Mouse (Mus musculus): ENCODE data around the gene Slx4ip. TPM values are rescaled to one million over a fixed set of nuclear protein-coding genes. Genes with fewer than 3 reads are reported as not detected.
A peak's percentile ranks its signal among the peaks of the same experiment; 100 is the strongest.

The Slx4ip gene
- total and polyA plus RNA-seq, 3 experiments = 1.3 to 2.5 TPM; not detected in 1

DNA sequence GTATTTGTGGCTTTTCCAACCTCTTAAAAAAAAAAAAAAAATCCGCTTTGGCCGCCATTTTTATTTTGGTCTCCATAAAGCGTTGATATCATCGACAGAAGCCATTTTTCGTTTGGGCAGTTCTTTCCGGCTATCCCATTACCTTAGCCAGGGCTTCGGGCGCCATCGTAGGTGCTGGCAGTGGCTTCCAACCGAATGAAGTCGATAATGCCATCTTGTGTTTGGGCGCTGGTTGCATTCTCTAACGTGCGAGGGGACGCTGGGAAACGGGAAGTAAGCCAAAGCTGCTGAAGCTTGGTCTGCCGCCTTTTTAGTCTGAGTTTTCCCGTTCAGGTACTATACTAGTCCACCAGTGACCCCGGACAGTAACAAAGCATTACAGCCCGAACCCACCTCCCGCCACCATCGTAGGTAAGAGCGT, 943 bp downstream of the Slx4ip start (continued):
- TF ChIP-seq POLR2A (IDR thresholded peaks at IDR 0.05; ENCODE audit: control insufficient read depth in 1 of 2, insufficient read depth in 1 of 2, low read depth in 1 of 2, low read length in 2 of 2, poor library complexity in 1 of 2) (peak; percentile 58 to 80; a peak in 3 of 4 replicates), E2F4 (IDR thresholded peaks at IDR 0.05; ENCODE audit: borderline replicate concordance, low read depth, low read length) (no peak)

DNA sequence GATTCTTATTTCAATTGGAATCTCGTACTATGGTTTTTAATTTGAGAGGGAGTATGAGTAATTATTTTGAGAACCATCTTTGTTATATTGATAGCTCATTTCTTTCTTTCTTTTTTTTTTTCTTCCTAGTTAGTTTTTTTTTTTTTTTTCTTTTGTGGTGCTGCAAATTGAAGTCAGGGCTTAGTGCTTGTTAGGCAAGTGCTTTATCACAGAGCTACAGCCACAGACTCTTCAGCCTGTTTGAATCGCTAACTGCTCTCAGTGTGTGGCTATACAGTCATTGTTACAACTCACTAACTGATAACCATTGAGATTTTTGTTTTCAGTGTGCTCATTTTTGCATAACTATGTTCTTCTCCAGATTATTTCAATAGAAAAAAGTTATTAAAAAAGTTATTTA, 3.5 kb downstream of the Slx4ip start:
- Histone ChIP-seq H3K36me3 (ENCODE audit: control insufficient read depth in 1 of 2, insufficient read depth in 2 of 2, low read length in 2 of 2) (peaks cover 0 to 21% of the 10 kb centered on the region in 2 experiments; a peak in 2 of 4 replicates), H3K9me3 (replicated peaks; ENCODE audit: insufficient read depth, low read length) (no peaks in the 10 kb centered on the region), H3K4me1 (ENCODE audit: control insufficient read depth in 1 of 2, insufficient read depth in 2 of 2, low read length in 2 of 2) (peaks cover 2 to 11% of the 10 kb centered on the region in 2 experiments; a peak in 3 of 4 replicates), H3K27ac (ENCODE audit: control insufficient read depth, low read depth, low read length) (no peak overlapping the region), H3K27me3 (ENCODE audit: control insufficient read depth in 1 of 2, insufficient read depth in 2 of 2, low read length in 2 of 2) (no peaks in the 10 kb centered on the region), H3K9ac (ENCODE audit: control insufficient read depth, low read depth, low read length, poor library complexity, severe bottlenecking) (no peak overlapping the region), H3K79me2 (ENCODE audit: control insufficient read depth, insufficient read depth, low read length, poor library complexity) (peaks cover 14% of the 10 kb centered on the region), H3K4me3 (ENCODE audit: control insufficient read depth in 1 of 2, insufficient read depth in 1 of 2, low read depth in 2 of 2, low read length in 2 of 2) (no peak overlapping the region)
- DNase-seq (ENCODE audit: low read depth, low spot score) = peak; percentile 70
- TF ChIP-seq USF2 (IDR thresholded peaks at IDR 0.05; ENCODE audit: borderline replicate concordance in 1 of 2, insufficient read depth in 1 of 2, low read depth in 1 of 2, low read length in 2 of 2) (no peak), NELFE (IDR thresholded peaks at IDR 0.05; ENCODE audit: low read depth, low read length) (no peak), CHD1 (IDR thresholded peaks at IDR 0.05; ENCODE audit: low read depth, low read length) (no peak), ZKSCAN1 (IDR thresholded peaks at IDR 0.05; ENCODE audit: low read depth, low read length) (no peak), POLR2A (IDR thresholded peaks at IDR 0.05; ENCODE audit: control insufficient read depth in 1 of 2, insufficient read depth in 1 of 2, low read depth in 1 of 2, low read length in 2 of 2, poor library complexity in 1 of 2) (no peak), ZC3H11A (IDR thresholded peaks at IDR 0.05; ENCODE audit: low read depth, low read length) (no peak), JUND (IDR thresholded peaks at IDR 0.05; ENCODE audit: low read depth, low read length) (no peak), E2F4 (IDR thresholded peaks at IDR 0.05; ENCODE audit: borderline replicate concordance, low read depth, low read length) (no peak), TAL1 (IDR thresholded peaks at IDR 0.05; ENCODE audit: low read length) (peak; percentile 45), ETS1 (IDR thresholded peaks at IDR 0.05; ENCODE audit: low read depth, low read length) (no peak), KAT2A (conservative IDR thresholded peaks at IDR 0.05; ENCODE audit: low read depth, low read length) (no peak), GATA1 (IDR thresholded peaks at IDR 0.05; ENCODE audit: low read depth, low read length) (peak; percentile 52), ZNF384 (IDR thresholded peaks at IDR 0.05; ENCODE audit: low read depth, low read length) (peak; percentile 93), MAZ (IDR thresholded peaks at IDR 0.05; ENCODE audit: low read depth, low read length) (no peak), ELF1 (IDR thresholded peaks at IDR 0.05; ENCODE audit: low read depth, low read length) (no peak), CTCF (IDR thresholded peaks at IDR 0.05 in 2 of 3, conservative IDR thresholded peaks at IDR 0.05 in 1 of 3; ENCODE audit: control insufficient read depth in 1 of 3, insufficient read depth in 1 of 3, low read depth in 2 of 3, low read length in 3 of 3, poor library complexity in 1 of 3, severe bottlenecking in 1 of 3) (no peak), POLR2AphosphoS2 (IDR thresholded peaks at IDR 0.05; ENCODE audit: low read length) (no peak), MEF2A (IDR thresholded peaks at IDR 0.05; ENCODE audit: extremely low read depth, insufficient replicate concordance, low read depth, low read length, poor library complexity, severe bottlenecking) (no peak), CHD2 (IDR thresholded peaks at IDR 0.05; ENCODE audit: low read length) (no peak), MAFK (IDR thresholded peaks at IDR 0.05; ENCODE audit: borderline replicate concordance, low read depth, low read length) (no peak), MXI1 (IDR thresholded peaks at IDR 0.05; ENCODE audit: low read depth, low read length) (no peak), TCF12 (IDR thresholded peaks at IDR 0.05; ENCODE audit: low read depth, low read length) (peak; percentile 37; the same call in 1 of the 2 replicates), POLR2AphosphoS5 (IDR thresholded peaks at IDR 0.05; ENCODE audit: borderline replicate concordance, low read depth, low read length) (no peak), MAX (IDR thresholded peaks at IDR 0.05; ENCODE audit: low read length) (no peak), EP300 (IDR thresholded peaks at IDR 0.05; ENCODE audit: low read depth in 1 of 2, low read length in 2 of 2) (peak in 1 of 2 experiments; percentile 26; a peak in 1 of 4 replicates), NRF1 (IDR thresholded peaks at IDR 0.05; ENCODE audit: insufficient read depth, low read depth, low read length, poor library complexity, severe bottlenecking) (no peak), TBP (IDR thresholded peaks at IDR 0.05; ENCODE audit: low read depth, low read length) (no peak), HCFC1 (IDR thresholded peaks at IDR 0.05; ENCODE audit: low read depth, low read length) (no peak), RAD21 (IDR thresholded peaks at IDR 0.05; ENCODE audit: low read depth, low read length) (no peak), UBTF (IDR thresholded peaks at IDR 0.05; ENCODE audit: borderline replicate concordance, insufficient read depth, low read depth, low read length) (no peak), RCOR1 (IDR thresholded peaks at IDR 0.05; ENCODE audit: low read depth, low read length) (no peak), MYB (IDR thresholded peaks at IDR 0.05; ENCODE audit: low read depth, low read length) (no peak), BHLHE40 (IDR thresholded peaks at IDR 0.05; ENCODE audit: borderline replicate concordance, low read depth, low read length) (no peak), USF1 (IDR thresholded peaks at IDR 0.05; ENCODE audit: low read depth, low read length) (no peak), SIN3A (IDR thresholded peaks at IDR 0.05; ENCODE audit: low read length) (no peak)

Measured in MEL (cell line).